Mouse (Mus musculus) G1E (cell line): ENCODE data around the gene Ubald2.

Experiments
- CTCF ChIP-seq: IDR thresholded peaks from 2 replicates; pipeline ENCODE4 v1.5.1; 2012; ENCODE audit warnings: low read depth, low read length, inconsistent platforms, mixed read lengths
- TAL1 ChIP-seq: conservative IDR thresholded peaks from 2 replicates; pipeline ENCODE4 v1.6.1; 2012; ENCODE audit warnings: low read depth, low read length, inconsistent platforms, mixed read lengths

DNA sequence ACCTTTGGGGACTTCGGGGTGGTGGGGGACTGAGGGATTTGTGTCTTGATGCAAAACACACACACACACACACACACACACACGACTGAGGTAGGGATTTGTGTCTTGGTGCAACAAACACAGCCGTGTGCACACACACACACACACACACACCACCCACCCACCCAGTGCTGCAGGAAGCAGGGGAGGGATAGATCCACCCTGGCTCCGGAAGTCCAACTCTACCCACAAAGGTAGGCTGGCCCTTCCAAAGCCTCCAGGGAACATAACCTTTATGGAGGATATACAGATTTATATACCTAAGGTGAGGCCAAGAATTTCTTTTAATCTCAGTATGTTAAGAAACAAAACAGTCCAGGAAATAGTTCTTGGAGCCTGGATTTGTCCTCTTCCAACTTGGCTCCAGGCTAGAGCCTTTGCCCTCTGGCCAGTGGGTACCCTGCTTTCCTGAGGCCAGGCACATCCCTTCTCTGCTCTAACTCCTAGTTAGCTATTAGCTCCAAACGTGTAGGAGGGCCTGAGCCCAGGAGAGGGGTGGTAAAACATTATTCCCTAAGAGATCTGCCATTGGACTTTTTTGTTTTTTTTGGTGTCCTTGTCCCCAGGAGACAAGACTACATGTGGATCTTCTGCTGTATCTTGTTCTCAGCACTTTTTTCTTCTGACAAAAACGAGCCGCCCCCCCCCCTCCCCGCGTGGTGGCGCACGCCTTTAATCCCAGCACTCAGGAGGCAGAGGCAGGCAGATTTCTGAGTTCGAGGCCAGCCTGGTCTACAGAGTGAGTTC, 1.3 kb downstream of the Ubald2 start:
- no peak for TF ChIP-seq CTCF
- no peak for TF ChIP-seq TAL1
